Mouse (Mus musculus) gastrocnemius, adult 18-20 months (tissue): Measurements from ENCODE around the gene Mad2l1bp. TPM values are rescaled to one million over a fixed set of nuclear protein-coding genes. Genes with fewer than 3 reads are reported as not detected.

Experiments
- DNase-seq: peaks from one replicate; pipeline ENCODE4 v3.0.0; 2021; ENCODE audit warnings: low spot score
- long read RNA-seq, 2 experiments: library from polyadenylated mRNA; stranded (forward); transcript quantifications; one replicate each; pipeline ENCODE4 v2.0.0; 2021
- total RNA-seq, 2 experiments: library from RNA; stranded (reverse); gene quantifications; 2 replicates each; pipeline ENCODE4 v1.2.3; 2021

The Mad2l1bp gene
- total RNA-seq = 10 to 100 TPM; 16.6 to 19.3 TPM
- long read RNA-seq, experiment 1, transcript Mad2l1bp-201 (3 exons, 1,272 nt) = major isoform, 27 of 28 reads
- long read RNA-seq, experiment 1, partial matches to known transcripts = 0 of 28 reads
- long read RNA-seq, experiment 1, other reads (novel, unspliced or antisense) = 1 of 28 reads
- long read RNA-seq, experiment 2, transcript Mad2l1bp-201 (3 exons, 1,272 nt) = major isoform, 24 of 26 reads
- long read RNA-seq, experiment 2, partial matches to known transcripts = 1 of 26 reads
- long read RNA-seq, experiment 2, other reads (novel, unspliced or antisense) = 1 of 26 reads

DNA sequence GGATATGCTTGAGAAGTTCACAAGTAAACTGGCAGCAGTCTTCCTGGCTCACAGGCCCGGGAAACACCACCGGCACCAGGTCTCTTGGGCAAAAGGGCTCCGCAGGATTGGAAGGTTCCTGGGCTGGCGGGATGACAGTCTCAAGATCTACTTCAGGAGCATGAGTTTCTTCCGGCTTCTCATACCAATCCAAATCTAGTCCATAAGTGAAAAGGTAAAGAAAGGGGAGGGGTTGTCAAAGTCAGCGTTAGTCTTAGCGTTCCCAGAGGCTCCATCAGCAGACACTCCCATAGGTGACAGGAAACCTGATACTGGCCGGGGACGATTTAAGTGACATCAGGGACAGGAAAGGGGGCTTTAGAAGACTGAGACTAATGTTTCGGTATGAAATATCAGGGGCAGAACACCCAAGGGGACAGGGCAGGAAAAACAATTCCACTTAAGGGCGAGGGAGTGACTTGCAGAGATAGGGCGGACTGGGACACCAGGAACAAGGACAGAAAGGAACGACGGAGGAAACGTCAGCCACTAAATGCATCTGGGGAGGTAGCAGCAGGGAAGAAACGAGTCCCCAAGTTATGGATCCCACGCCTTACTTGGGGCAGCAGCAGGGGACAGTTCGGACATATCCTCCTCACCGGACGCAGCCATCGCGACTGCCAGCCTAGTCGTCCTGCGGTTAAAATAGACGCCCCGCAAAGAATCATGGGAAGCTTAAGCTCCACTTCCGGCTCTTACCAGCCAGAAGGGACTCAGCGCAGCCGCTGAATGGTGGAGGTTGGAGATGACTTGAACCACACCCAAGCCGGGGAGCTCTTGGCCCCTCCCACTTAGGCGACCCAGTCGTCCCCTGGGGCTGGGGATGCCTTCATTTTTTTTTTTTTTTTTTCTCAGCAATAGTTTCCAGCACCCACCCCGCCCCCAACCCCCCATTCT lies at the start of gene Mad2l1bp:
Mad2l1bp (minus strand) TSS at position 707 of the 936 bp plus-strand sequence.
- DNase-seq = peak; percentile 94

DNA sequence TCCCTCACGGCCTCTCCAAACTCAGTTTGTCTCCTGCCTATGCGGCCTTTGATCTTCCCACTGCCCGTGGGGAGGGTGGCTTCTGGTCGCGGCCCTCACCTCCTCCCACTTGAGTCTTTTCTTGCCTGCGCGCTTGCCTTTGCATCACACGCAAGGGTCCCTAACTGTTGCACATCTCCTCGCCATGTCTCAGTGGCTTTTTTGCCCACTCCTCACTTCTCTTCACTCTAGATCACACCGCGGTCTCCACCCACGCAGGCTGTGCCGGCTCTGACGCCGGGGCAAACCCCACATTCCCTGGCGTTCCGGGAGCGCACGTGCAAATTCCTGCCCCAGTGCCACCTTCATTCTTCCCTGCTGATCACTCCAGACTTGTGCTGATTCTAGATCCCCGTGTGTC lies 49.7 kb upstream of the Mad2l1bp start:
- DNase-seq = peak; percentile 28

DNA sequence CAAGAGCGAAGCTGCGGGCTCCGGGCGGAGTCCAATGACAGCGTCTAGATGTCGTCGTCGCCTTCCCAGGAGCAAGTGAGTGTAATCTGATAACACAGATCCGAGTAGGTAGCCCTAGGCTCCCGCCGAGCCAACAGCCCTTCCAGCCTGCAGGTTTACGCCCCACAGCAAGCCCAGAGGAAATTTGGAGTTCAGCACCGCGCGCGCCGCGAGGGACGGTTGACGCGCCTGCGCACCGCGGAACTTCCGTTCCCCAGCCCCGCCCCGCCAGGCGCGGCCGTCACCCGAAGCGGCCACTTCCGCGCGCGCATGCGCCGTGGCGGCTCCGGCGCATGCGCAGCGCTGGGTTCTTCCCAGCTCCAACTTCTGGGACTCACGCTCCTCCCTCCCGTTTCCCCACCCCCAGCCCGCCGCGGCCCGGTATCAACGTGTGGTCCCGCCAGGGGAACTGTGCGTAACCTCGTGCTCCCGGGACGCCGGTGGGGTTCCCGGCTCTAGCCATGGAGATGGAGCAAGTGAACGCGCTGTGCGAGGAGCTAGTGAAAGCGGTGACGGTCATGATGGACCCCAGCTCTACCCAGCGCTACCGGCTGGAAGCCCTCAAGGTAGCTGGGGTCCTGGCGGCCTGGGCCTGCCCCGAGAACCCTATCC lies 49.2 kb upstream of the Mad2l1bp start, which contains the start of the genes Polh and Xpo5:
Polh (minus strand) TSS at position 225 of the 651 bp plus-strand sequence.
Xpo5 (plus strand) TSS at position 362 of the 651 bp plus-strand sequence.
- peak; percentile 90 for DNase-seq

DNA sequence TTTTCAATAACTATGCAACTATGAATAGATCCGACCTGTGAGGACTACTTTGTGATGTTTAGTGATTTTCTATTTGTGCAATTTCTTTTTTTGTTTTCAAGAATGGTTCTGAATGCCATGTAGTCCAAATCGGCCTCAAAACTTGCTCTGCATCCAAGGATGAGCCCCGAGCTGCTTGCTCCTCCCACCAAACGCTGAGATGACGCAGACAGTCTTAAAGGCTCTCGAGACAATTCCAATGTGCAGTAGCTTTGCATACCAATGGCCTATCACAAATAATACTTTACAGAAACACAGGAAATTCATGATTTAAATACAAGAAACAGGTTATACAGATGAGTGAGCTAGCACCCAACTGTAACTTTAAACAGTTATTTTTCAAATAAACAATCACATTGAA lies 47.8 kb upstream of the Mad2l1bp start:
- no peak for DNase-seq

DNA sequence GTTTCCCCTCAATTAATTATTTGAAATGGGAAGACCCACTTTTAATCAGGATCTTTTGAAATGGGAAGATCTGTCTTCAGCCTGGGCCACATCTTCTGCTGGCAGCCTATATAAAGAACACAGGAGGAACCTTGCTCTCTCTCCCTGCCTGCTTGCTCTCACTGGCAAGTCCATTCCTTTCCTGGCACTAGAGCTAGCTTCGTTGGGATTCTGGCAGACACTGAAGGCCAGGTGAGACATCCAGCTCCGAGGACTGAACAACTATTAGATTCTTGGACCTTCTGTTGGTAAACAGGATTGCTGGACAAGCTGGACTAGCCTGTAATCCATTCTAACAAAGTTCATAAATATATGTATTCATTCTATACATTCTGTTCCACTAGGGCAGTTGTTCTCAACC lies 35.5 kb upstream of the Mad2l1bp start:
- no peak for DNase-seq

DNA sequence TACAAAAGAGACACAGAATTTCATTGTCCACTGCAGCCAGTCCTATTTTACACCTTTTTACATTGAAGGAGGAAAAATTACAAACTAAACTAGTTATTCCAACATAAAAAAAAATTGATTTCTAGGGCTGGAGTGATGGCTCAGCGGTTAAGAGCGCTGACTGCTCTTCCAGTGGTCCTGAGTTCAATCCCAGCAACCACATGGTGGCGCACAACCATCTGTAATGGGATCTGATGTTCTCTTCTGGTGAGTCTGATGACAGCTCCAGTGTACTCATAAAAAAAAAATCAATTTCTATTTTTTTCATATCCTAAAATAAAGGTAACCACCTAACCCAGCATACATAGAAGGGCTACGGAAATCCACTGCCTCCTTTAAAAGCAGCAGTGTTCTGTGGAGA lies 28.9 kb upstream of the Mad2l1bp start:
- no peak for DNase-seq

DNA sequence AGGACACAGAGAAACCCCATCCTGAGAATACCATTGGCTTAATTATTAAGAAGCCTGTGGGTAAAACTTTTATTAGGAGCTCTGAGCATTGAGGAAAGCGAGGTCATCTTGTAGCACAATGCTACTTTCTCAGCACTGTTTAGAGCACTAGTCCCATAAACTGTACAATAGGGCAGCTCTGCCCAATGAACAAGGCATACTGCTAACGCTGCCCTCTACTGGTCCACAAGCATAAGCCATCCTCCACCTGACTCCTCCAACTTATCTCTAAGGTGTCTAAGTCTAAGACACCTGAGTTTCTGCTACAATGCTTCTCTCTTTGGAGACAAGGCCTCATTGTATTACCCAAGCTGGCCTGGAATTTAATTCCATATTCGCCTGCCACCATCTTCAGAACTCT lies 17.2 kb upstream of the Mad2l1bp start:
- no peak for DNase-seq

DNA sequence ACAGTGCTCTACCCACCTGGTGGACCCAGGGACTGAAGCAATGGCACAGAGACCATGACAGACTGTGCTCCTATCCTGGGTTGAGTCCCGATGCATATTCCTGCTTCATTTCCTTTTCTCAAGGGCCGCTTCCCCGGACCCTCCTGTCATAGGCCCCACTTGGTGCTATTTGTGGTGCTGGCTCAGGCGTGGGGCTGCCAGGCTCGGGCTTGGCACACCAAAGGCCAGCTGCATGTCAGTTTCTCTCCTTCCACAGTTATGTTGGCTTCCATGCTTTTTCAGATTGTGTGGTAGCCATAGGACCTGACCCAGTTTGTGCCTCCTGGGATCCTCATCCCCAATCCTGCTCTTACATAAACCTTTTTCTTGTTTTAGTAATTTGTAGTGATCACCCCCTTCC lies 15.4 kb upstream of the Mad2l1bp start:
- no peak for DNase-seq

DNA sequence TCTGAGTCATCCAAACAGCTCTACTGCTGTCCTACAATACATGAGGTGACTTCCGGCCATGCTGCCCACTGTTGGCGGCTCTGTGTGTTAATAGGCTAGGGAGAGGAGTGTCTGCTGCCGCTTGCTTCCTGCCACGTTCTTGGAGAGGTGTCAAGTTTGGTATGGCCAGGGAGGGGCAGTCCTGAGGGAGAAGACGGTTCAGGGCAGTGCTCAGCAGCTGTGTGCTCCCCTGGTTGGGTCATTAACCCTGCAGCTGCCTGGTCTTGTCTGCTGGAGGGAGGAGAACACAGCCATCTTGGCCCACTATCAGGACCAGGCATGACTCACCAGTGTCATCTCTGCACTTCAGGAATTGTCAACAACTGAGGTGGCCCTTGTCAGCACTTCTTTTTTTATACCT lies 15.0 kb upstream of the Mad2l1bp start:
- no peak for DNase-seq

DNA sequence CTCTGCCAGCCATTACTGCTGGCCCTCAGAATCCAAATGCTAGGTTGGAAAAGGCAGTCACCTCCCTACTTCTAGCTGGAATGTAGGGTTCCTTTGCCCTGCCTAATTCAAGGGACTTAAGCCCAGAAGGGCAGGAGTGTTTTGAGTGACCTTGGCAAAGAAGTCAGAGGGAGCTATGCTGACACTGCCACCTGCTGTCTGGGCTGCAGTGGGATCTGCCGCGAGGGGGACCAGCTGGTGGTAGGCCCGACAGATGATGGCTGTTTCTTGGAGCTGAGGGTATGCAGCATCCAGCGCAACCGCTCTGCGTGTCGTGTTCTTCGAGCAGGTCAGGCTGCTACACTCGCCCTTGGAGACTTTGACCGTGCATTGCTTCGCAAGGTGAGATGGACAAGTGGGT lies 13.7 kb upstream of the Mad2l1bp start:
- peak; percentile 38 for DNase-seq

DNA sequence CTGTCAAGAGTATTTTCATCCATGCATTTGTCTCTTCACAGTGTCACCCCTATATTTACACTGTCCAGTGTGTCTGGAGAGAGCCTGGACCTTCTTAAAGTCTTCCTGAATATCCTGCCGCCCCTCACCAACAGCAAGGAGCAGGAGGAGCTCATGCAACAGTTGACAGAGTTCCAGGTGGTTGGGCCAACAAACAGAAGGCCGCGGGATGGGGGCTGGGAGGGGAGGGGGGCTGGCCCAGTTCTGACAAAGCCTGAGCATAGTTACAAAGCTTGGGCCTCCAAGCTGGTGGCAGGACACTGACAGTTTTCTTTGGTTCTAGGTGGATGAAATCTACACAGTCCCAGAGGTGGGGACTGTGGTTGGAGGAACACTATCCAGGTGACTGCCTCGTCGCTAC lies 12.9 kb upstream of the Mad2l1bp start:
- DNase-seq = no peak

DNA sequence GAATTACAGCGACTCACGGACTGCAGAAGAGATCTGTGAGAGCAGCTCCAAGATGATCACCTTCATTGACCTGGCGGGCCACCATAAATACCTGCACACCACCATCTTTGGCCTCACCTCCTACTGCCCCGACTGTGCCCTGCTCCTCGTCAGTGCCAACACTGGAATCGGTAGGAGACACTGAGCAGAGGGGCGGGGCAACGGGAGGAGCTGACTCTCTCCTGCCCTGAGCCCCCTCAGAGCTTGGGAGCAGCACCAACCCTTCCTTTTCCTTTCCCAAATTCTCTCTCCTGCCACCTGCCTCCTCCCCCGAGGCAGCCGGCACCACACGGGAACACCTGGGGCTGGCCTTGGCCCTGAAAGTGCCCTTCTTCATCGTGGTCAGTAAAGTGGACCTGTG lies 12.1 kb upstream of the Mad2l1bp start:
- no peak for DNase-seq

DNA sequence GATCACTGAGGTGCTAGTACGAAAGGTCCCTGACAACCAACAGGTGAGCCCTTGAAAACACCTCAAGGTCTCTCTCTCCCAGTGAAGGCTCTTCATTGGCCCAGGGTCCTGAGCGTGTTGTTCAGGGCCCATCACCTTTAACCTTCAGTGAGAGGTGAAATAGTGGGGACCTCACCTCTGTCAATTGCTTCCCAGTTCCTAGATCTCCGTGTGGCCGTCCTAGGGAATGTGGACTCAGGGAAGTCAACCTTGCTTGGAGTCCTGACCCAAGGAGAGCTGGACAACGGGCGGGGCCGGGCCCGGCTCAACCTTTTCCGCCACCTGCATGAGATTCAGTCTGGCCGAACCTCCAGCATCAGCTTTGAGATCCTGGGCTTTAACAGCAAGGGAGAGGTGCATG lies 11.4 kb upstream of the Mad2l1bp start:
- DNase-seq = no peak

DNA sequence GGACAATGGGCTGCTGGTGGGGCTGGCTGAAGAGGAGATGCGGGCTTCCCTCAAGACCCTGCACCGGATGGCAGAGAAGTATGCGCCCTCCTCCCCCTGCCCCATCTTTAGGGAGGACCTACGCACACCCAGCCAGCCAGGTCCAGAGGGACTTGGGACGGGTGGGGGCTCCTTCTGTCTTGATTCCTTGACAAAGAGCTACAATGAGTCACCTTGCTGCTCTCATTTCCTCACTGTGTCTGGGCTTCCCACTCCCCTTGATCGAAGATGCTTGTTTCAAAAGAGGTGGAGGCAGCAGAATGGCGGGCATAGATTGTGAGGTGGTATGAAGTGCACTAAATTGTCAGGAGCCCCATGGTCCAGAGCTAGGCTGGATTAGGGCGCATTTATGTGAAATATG lies 10.9 kb upstream of the Mad2l1bp start:
- no peak for DNase-seq

DNA sequence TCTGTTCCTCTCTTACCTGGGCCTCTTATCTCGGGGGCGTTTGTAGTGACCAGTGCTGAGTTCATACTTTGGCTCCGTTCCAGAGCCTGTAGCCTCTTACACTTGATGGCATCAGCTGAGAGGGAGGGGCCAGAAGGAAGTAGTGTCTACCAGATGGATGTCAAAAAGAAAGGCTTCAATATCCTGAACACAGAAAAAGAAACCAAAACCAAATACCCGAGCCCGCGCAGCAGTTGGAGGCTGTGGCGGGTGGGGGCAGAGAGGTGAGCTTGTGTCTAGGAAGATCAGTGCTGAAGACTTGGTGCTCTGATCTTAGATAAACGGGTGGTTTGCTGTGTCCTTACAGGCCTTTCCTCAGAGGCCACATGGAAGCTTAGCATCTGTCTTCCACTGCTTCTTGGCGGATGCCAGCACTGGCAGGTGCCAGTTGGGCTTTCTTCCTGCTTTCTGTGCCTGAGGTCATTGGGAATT lies 9.6 kb upstream of the Mad2l1bp start:
- DNase-seq = no peak

DNA sequence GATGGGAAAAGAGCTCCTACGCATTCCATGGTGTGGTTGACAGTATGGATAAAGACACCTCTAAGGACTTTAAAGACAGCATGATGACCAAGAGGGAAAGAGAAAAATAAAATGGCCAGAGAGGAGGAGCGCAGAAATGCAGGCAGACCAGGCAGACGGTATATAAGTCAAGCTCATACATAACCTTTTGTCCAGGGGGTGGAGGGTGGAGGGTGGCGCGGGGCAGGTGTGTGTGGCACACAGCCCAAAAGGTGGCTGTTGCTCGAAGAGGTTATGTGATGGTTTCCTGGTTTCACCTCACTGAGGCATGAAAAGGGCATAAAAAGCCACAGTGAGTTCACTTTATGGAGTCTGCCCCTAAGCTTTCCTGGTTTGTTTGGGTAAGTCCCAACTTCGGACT lies 9.2 kb upstream of the Mad2l1bp start:
- DNase-seq = no peak

DNA sequence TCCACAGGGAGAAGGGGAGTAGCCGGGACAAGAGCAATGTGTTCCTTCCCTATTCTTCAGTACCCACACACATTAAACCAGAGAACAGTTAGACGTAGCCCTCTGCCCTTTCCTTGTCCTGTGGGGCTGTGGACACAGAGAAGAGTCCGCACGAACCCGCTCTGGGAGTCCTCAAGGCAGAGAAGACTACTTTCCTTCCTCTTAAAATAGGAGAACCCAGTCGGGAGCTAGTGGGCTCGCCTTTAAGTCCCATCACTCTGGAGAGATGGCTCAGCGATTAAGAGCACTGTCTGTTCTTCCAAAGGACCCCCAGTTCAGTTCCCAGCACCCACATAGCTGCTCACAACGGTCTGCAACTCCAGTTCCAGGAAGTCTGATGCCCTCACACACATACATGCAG lies 8.4 kb upstream of the Mad2l1bp start:
- no peak for DNase-seq

DNA sequence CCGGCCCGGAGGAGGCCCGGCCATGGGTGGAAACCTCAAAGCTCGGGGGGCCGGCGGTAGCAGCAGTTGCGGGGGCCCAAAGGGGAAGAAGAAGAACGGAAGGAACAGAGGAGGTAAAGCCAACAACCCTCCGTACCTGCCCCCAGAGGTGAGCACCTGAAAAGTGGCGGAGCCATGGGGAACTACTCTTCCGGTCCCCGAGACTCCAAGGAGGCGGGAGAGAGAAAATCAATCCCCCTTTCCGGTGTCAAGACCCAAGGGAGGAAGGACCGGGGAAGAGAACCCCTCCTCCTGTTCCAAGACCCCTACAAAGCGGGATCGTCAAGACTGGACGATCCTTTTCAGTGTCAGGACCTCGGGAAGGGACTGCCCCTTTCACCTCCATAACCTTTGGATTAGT lies 7.8 kb upstream of the Mad2l1bp start:
- DNase-seq = no peak

DNA sequence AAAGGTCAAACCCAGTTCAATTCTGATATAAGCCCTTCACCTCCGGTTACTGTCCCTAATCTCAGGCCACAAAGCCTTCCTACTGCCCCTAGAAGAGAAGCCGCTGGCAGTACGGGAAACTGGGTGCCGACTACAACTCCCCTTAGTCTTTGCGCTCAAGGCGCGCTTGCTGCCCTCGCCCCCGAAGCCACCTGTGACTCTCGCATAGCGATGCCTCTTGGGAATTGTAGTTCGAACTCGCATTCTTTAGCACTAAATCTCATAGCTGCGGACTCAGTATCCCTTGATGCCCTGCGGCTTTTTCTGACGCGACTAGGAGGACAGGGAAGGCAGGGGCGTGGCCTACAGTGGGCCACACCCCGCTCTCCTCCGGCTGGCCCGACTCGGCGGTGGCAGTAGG lies 7.3 kb upstream of the Mad2l1bp start, which contains the start of gene Gtpbp2:
Gtpbp2 (plus strand) TSS at position 347 of the 400 bp plus-strand sequence.
- peak; percentile 98 for DNase-seq

DNA sequence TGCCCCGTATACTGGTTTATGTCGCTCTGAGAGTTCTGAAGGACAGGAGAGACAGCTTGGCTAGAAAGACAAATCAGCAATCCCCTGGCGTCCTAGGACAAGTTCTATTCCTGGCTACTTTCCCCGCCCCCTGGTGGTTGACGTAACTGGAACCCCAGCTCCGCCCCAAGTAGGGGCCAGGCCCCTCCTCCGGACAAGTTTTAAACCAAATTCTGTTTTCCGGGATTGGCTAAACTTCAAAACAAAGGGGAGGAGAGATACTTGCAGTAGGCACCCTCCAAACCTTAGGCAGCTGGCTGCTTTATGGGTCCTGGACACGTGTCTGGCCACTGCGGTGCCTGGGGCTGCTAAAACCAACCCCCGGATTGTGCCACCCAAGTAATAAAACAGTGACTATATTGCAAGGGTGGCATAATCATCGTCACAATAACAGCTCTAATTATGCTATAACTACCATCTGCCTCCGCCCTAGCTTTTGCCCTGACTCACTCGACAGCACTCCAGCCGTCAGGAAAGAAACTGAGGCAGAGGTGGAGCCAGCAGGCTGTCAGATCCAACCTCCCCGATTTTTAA lies 6.8 kb upstream of the Mad2l1bp start:
- DNase-seq = peak; percentile 96

DNA sequence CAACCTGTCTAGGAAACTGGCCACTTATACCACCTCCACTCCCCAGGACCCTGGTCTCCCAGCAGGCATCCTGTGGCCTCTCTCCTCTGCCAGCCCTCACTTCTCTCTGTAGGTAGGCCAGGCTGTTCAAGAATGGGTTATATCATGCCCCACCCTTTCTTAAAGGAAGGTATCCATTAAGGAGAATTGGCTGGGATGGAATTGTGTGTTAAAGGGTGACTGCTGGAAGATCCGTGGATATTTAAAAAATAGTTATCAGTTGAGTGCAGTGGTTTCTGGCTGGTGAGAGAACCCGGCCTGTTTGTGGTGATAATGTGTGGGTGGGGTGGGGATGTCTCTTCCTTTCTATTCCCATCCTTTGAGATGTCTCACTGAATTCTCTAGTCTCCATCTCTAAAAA lies 5.9 kb upstream of the Mad2l1bp start:
- DNase-seq = no peak

DNA sequence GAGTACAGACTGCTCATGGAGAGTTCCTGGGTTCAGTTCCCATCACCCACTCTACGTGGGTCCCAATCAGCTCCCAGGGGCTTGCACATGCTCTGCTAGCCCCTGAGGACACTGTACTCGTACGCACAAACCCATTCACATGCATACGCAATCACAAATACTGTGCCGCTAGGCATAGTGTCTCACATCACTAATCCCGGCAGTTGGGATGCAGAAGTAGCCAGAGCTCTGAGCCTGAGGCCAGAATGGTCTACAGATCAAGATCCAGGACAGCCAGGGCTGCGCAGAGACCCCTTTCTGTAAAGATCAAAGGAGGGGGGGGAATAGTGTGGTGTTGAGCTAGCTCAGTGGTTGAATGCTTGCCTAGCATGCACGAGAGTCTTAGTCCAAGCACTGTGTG lies 3.8 kb upstream of the Mad2l1bp start:
- DNase-seq = no peak
